Mouse (Mus musculus): ENCODE measurements around the gene Prkaa1. TPM values are rescaled to one million over a fixed set of nuclear protein-coding genes. Genes with fewer than 3 reads are reported as not detected.

Prkaa1 gene
- 10 to 100 TPM; 12.6 to 13.9 TPM for total RNA-seq (2021)
- polyA plus RNA-seq (2012; rRNA removed): 4.6 and 8.9 TPM in 2 replicates
- long read RNA-seq, full-length matches to known transcripts: 10 of 13 reads
- long read RNA-seq, partial matches to known transcripts: 2 of 13 reads
- long read RNA-seq, other reads (novel, unspliced or antisense): 1 of 13 reads

- WGBS: 1% methylated on average over 60 of the region's 80 CpGs
- TF ChIP-seq POLR2A (IDR thresholded peaks at IDR 0.05; ENCODE audit: insufficient read depth, low read depth, low read length) (peak; percentile 73), CTCF (IDR thresholded peaks at IDR 0.05) (peak; percentile 62), EP300 (IDR thresholded peaks at IDR 0.05; ENCODE audit: insufficient read depth, low read depth, low read length) (0 out of 2 replicates have a peak, but pooled peaks have one; percentile 15)
- H3K27me3 ChIP-seq (ENCODE audit: control insufficient read depth, insufficient read depth, low read length): no peaks in the 10 kb centered on the region
- peaks cover 2% of the 10 kb centered on the region; the same call in 1 of the 2 replicates for H3K79me2 ChIP-seq (replicated peaks; ENCODE audit: control insufficient read depth, insufficient read depth, low read length)
- peak within 1 kb of the TSS; percentile 91 for H3K9ac ChIP-seq (ENCODE audit: low read depth, low read length)
- H3K4me3 ChIP-seq: peak within 1 kb of the TSS; percentile 90
- 0 out of 2 replicates have a peak, but pooled peaks cover 2% of the 10 kb centered on the region for H3K36me3 ChIP-seq (ENCODE audit: control insufficient read depth, insufficient read depth, low read length)
- H3K27ac ChIP-seq: peak within 1 kb of the TSS; percentile 88
- peaks cover 6% of the 10 kb centered on the region for H3K4me1 ChIP-seq (ENCODE audit: control insufficient read depth, insufficient read depth, low read length)
- intact Hi-C loops (cut with DNase I): loop anchor here (1.0 to 5.0 kb wide), 3 partner anchors 27 to 42 kb away; partner anchors contain the start of genes Card6, Rpl37 and Ttc33
- DNase-seq: peak; percentile 86 to 88
Measured at GRCm38 (mm10) chr15:5143361-5144020, at the start of gene Prkaa1. TSS of gene Prkaa1 (plus strand) at chr15:5143861.

- Histone ChIP-seq H3K4me1 (ENCODE audit: control insufficient read depth, insufficient read depth, low read length) (no peaks in the 10 kb centered on the region), H3K79me2 (replicated peaks; ENCODE audit: control insufficient read depth, insufficient read depth, low read length) (no peaks in the 10 kb centered on the region), H3K27me3 (ENCODE audit: control insufficient read depth, insufficient read depth, low read length) (no peaks in the 10 kb centered on the region), H3K27ac (no peak overlapping the region), H3K4me3 (no peak overlapping the region), H3K9ac (ENCODE audit: low read depth, low read length) (no peak overlapping the region), H3K36me3 (ENCODE audit: control insufficient read depth, insufficient read depth, low read length) (no peaks in the 10 kb centered on the region)
- DNase-seq: no peak
- 81% methylated on average over 11 of the region's 11 CpGs for WGBS
- intact Hi-C loops (cut with DNase I): no loop called here
- TF ChIP-seq POLR2A (IDR thresholded peaks at IDR 0.05; ENCODE audit: insufficient read depth, low read depth, low read length) (no peak), EP300 (IDR thresholded peaks at IDR 0.05; ENCODE audit: insufficient read depth, low read depth, low read length) (no peak), CTCF (IDR thresholded peaks at IDR 0.05) (no peak)
Measured at GRCm38 (mm10) chr15:5095534-5096301, 47.9 kb upstream of the Prkaa1 start.

GRCm38 (mm10) chr15:5097376-5097775 is 46.3 kb upstream of the Prkaa1 start:
- no peaks in the 10 kb centered on the region for H3K4me1 ChIP-seq (ENCODE audit: control insufficient read depth, insufficient read depth, low read length)
- no peak overlapping the region for H3K27ac ChIP-seq
- no peaks in the 10 kb centered on the region for H3K36me3 ChIP-seq (ENCODE audit: control insufficient read depth, insufficient read depth, low read length)
- no peak overlapping the region for H3K9ac ChIP-seq (ENCODE audit: low read depth, low read length)
- intact Hi-C loops (cut with DNase I): no loop called here
- no peaks in the 10 kb centered on the region for H3K27me3 ChIP-seq (ENCODE audit: control insufficient read depth, insufficient read depth, low read length)
- no peak for TF ChIP-seq POLR2A (IDR thresholded peaks at IDR 0.05; ENCODE audit: insufficient read depth, low read depth, low read length)
- no peak overlapping the region for H3K4me3 ChIP-seq
- 94% methylated on average over 1 of the region's 1 CpGs for WGBS
- no peak for DNase-seq
- no peaks in the 10 kb centered on the region for H3K79me2 ChIP-seq (replicated peaks; ENCODE audit: control insufficient read depth, insufficient read depth, low read length)

- H3K4me1 ChIP-seq (ENCODE audit: control insufficient read depth, insufficient read depth, low read length): peaks cover 1% of the 10 kb centered on the region
- DNase-seq: no peak
- no peaks in the 10 kb centered on the region for H3K79me2 ChIP-seq (replicated peaks; ENCODE audit: control insufficient read depth, insufficient read depth, low read length)
- H3K4me3 ChIP-seq: no peak overlapping the region
- 94% methylated on average over 4 of the region's 4 CpGs for WGBS
- H3K36me3 ChIP-seq (ENCODE audit: control insufficient read depth, insufficient read depth, low read length): peaks cover 4% of the 10 kb centered on the region
- TF ChIP-seq POLR2A (IDR thresholded peaks at IDR 0.05; ENCODE audit: insufficient read depth, low read depth, low read length) (no peak), EP300 (IDR thresholded peaks at IDR 0.05; ENCODE audit: insufficient read depth, low read depth, low read length) (no peak), CTCF (IDR thresholded peaks at IDR 0.05) (no peak)
- H3K27me3 ChIP-seq (ENCODE audit: control insufficient read depth, insufficient read depth, low read length): no peaks in the 10 kb centered on the region
- intact Hi-C loops (cut with DNase I): no loop called here
- no peak overlapping the region for H3K27ac ChIP-seq
- no peak overlapping the region for H3K9ac ChIP-seq (ENCODE audit: low read depth, low read length)
Measured at GRCm38 (mm10) chr15:5102312-5102711, 41.3 kb upstream of the Prkaa1 start.

GRCm38 (mm10) chr15:5105891-5106290 is 37.8 kb upstream of the Prkaa1 start:
- peaks cover 3% of the 10 kb centered on the region for H3K4me1 ChIP-seq (ENCODE audit: control insufficient read depth, insufficient read depth, low read length)
- H3K27ac ChIP-seq: no peak overlapping the region
- no peak for DNase-seq
- no peaks in the 10 kb centered on the region for H3K79me2 ChIP-seq (replicated peaks; ENCODE audit: control insufficient read depth, insufficient read depth, low read length)
- H3K36me3 ChIP-seq (ENCODE audit: control insufficient read depth, insufficient read depth, low read length): peaks cover 4% of the 10 kb centered on the region
- H3K9ac ChIP-seq (ENCODE audit: low read depth, low read length): no peak overlapping the region
- H3K4me3 ChIP-seq: no peak overlapping the region
- TF ChIP-seq POLR2A (IDR thresholded peaks at IDR 0.05; ENCODE audit: insufficient read depth, low read depth, low read length) (no peak), EP300 (IDR thresholded peaks at IDR 0.05; ENCODE audit: insufficient read depth, low read depth, low read length) (no peak), CTCF (IDR thresholded peaks at IDR 0.05) (no peak)
- 86% methylated on average over 6 of the region's 6 CpGs for whole genome bisulfite sequencing
- intact Hi-C loops (cut with DNase I): loop anchor here (1.0 to 5.0 kb wide), 2 partner anchors 19 to 36 kb away; partner anchors contain the start of gene Prkaa1
- no peaks in the 10 kb centered on the region for H3K27me3 ChIP-seq (ENCODE audit: control insufficient read depth, insufficient read depth, low read length)
